Mouse (Mus musculus) heart, adult 2 months (tissue): ENCODE results near the gene Zswim3.

Experiments used
- CTCF ChIP-seq: fragments of 200-600 bp; IDR thresholded peaks from 2 replicates; pipeline ENCODE4 v1.8.1; 2022; ENCODE audit warnings: antibody characterized with exemption, mild to moderate bottlenecking, moderate library complexity
- EP300 ChIP-seq: fragments of 200-500 bp; IDR thresholded peaks from 2 replicates; pipeline ENCODE4 v1.6.1; 2011; ENCODE audit warnings: low read depth, low read length, control low read depth; ENCODE audit not compliant: insufficient read depth

GRCm38 (mm10) chr2:164803921-164804313 lies 981 bp upstream of the Zswim3 start:
- no peak for TF ChIP-seq EP300
- TF ChIP-seq CTCF = no peak
